Mouse (Mus musculus) retina, embryonic 14.5 days (tissue): ENCODE measurements around the gene Phb2.

Source experiments
- DNase-seq: peaks from one replicate; pipeline ENCODE4 v3.0.0-alpha.2; 2015; ENCODE audit warnings: low spot score

Phb2 gene

DNA sequence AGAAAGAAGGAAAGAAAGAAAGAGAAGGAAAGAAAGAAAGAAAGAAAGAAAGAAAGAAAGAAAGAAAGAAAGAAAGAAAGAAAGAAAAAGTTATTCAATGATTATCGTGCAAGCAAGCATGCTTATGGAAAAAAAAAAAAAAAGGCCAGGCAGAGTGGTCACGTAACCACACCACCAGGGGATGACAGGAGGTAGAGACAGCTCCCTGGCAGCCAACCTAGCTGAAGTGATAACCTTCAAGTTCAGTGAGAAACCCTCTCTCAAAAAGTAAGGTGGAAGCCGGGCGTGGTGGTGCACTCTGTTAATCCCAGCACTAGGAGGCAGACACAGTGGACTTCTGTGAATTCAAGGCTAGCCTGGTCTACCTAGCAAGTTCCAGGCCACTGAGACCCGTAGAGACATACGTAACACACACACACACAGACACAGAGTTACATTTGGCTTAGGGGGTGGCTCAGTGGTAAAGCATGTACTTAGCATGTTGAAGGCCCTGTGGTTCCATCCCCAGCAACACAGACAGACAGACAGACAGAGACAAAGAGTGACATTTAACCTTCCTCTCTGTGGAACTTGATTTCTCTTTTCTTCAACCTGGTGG, 10.8 kb downstream of the Phb2 start:
- no peak for DNase-seq

GRCm38 (mm10) chr6:124723541-124723940, 11.4 kb downstream of the Phb2 start:
- no peak for DNase-seq

GRCm38 (mm10) chr6:124724472-124724871, 12.3 kb downstream of the Phb2 start:
- no peak for DNase-seq

- no peak for DNase-seq
Observed at GRCm38 (mm10) chr6:124728621-124729020, 16.5 kb downstream of the Phb2 start.

GRCm38 (mm10) chr6:124729850-124730705, 17.9 kb downstream of the Phb2 start:
- DNase-seq: no peak

GRCm38 (mm10) chr6:124731038-124731437, 18.9 kb downstream of the Phb2 start:
- DNase-seq: no peak

DNA sequence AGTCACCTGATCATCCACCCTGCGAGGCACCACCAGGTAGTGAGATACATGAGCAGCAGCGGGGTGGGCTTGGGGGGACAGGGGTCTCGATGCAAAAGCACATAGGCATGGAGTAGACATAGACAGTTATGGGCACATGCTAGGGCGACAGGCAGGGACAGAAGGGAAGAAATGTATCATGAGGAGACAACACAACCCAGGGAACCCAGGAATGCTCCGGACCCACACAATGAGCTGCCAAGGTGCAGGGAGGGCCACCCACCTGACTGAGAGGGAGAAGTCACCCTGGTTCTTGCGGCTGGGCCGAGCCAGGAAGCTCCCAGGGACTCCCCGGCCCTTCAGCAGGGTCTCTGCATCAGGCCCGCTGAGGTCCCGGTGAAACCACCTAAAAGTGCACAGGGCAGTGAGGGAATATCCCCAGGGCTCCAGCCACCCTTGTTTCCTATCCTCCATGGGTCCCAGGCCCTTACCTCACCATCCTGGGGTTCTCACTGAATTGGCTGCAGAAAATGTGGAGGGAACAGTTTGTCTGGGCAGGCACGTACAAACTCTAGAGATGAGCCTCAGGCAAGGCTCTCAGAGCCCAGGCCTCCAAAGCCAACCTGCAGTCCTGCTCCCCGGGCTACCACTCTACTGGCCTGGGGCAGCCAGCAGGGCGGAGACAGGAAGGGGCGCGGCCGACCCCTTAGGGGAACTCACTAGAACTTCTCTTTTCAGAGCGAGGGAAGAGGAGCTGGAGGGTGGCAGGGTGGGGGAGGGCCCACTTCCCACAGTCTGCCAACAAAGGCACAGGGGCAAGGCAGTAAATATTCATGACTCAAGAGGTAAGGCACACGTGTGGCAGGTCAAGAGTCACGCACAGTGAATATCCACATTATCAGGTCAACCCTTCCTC, 20.6 kb downstream of the Phb2 start:
- DNase-seq: no peak

- DNase-seq: no peak
Observed at GRCm38 (mm10) chr6:124734417-124734816, 22.3 kb downstream of the Phb2 start.

- no peak for DNase-seq
Observed at GRCm38 (mm10) chr6:124737040-124737439, 24.9 kb downstream of the Phb2 start.

- peak; percentile 26 for DNase-seq
Observed at GRCm38 (mm10) chr6:124738511-124739023, 26.4 kb downstream of the Phb2 start, which contains the start of gene Ptpn6. TSS of gene Ptpn6 (minus strand) at chr6:124738714.

DNA sequence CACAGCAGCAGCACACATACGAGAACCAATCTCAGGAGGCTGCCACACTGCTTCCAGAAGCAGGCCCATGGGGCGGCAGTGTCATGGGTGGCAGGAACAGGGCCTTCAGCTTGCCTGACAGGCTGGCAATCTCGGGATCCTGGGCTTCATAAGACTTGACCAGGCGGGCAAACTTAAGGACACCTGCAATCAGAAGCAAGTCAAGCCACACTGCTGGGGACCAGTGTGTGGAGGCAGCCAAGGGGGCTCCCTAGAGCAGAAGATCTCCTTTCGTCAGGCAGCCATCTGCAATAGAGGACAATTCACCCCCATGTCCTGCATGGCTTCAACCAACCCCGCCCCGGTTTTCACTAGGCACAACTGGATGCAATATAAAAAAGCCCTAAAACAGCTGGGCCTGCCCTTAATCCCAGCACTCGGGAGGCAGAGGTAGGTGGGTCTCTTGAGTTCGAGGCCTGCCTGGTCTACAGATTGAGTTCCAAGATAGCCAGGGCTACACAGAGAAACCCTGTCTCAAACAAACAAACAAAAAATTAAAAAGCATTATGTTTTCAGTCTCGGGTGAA, 27.2 kb downstream of the Phb2 start:
- no peak for DNase-seq

- DNase-seq: peak; percentile 73
Observed at GRCm38 (mm10) chr6:124740211-124740887, 28.2 kb downstream of the Phb2 start.

DNA sequence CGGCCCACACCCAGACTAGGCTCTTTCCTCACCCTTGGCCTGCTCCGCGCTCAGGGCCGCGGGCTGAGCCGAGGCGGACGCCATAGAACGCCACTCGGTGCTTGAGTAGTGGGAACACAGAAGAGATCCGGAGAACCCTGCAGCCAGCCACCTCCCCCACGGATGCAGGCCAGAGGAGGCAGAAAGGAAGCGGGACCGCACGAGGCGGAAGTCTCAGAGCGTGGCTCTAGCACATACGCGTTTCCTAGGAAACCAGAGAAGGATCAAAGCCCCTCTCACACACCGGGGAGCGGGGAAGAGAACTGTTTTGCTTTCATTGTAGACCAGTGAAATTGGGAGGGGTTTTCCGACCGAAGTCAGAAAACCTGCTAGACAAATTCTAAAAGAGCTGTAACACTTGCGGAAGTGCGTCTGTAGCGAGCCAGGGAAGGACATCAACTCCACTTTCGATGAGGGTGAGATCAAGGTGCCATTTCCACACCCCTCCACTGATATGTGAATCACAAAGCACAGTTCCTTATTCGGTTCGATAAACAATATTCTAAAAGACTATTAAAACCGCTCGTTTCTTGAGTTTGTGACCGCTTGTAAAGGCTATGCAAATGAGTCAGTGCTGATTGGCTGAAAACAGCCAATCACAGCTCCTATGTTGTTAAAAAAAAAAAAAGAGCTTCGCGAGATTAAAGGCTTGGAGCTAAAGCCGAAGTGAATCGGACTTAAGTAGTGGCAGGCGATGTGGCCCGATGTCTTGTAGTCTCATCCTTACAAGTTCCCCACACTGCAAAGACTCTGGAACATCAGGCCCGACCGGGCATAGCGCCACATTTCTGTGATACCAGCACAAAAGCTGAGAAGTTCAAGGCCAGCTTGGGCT, 29.0 kb downstream of the Phb2 start, which contains the start of gene Grcc10:
Gene Grcc10, minus strand, starts transcription at position 487 of the 874 bp plus-strand sequence.
- peak; percentile 96 for DNase-seq

GRCm38 (mm10) chr6:124741842-124742241, 29.7 kb downstream of the Phb2 start:
- DNase-seq: no peak

GRCm38 (mm10) chr6:124742839-124743514, 30.8 kb downstream of the Phb2 start:
- no peak for DNase-seq

DNA sequence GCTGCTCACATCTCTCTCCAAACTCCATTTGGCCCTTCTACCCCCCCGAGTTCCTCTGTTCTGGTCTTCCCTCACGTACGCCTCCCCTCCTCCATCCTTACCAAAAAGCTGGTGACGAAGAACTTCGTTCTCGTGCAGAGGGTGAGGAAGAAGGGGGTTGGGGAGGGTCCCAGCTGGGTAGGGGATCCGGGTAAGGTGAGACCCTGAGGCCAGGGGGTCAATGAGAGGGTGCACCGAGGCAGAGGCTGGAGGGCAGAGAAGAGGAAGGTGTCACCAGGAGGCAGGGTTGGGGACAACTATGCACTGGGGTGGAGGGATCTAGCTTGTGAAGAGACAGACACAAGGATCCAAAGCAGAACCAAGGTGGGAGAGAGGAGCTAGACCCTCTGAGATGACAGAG, 31.5 kb downstream of the Phb2 start:
- DNase-seq: no peak

GRCm38 (mm10) chr6:124744755-124745321, 32.7 kb downstream of the Phb2 start:
- no peak for DNase-seq

GRCm38 (mm10) chr6:124745490-124746295, 33.6 kb downstream of the Phb2 start:
- DNase-seq: peak; percentile 96

DNA sequence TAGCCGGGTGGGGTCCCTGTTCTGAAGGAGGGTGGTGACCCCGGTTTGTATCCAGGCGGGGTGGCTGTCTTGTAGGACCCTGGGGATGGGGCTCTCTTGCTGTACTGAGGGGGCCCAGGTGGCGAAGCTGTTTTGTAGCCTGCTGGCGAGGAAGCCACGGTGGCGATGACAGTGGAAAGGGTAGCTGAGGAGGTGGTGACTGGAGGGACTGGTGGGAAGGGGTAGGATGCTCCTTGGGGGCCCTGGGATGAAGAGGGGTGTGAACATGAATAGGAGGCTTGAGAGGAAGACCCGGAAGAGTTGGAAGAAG, 34.1 kb downstream of the Phb2 start:
- no peak for DNase-seq
